Mouse (Mus musculus): ENCODE measurements around the gene Smg6.

The Smg6 gene

GRCm38 (mm10) chr11:75148332-75149035 is 222.9 kb downstream of the Smg6 start:
- no peak for DNase-seq (ENCODE audit: low spot score)

- DNase-seq (ENCODE audit: low spot score) = no peak
These were observed 224.7 kb downstream of the Smg6 start for GRCm38 (mm10) chr11:75150346-75150745.

GRCm38 (mm10) chr11:75152603-75153557 is 227.3 kb downstream of the Smg6 start:
- no peak for DNase-seq (ENCODE audit: low spot score)

GRCm38 (mm10) chr11:75154053-75154585 is 228.5 kb downstream of the Smg6 start:
- DNase-seq (ENCODE audit: low spot score) = peak; percentile 6

GRCm38 (mm10) chr11:75155985-75156384 is 230.4 kb downstream of the Smg6 start:
- DNase-seq (ENCODE audit: low spot score) = no peak

- DNase-seq (ENCODE audit: low spot score) = no peak
These were observed 230.8 kb downstream of the Smg6 start for GRCm38 (mm10) chr11:75156416-75156815.

GRCm38 (mm10) chr11:75157037-75157436 is 231.4 kb downstream of the Smg6 start:
- DNase-seq (ENCODE audit: low spot score) = no peak

- DNase-seq (ENCODE audit: low spot score) = no peak
These were observed 232.3 kb downstream of the Smg6 start for GRCm38 (mm10) chr11:75157901-75158300.

GRCm38 (mm10) chr11:75158432-75158831 is 232.8 kb downstream of the Smg6 start:
- DNase-seq (ENCODE audit: low spot score) = no peak

- no peak for DNase-seq (ENCODE audit: low spot score)
These were observed 233.9 kb downstream of the Smg6 start for GRCm38 (mm10) chr11:75159564-75159963.

GRCm38 (mm10) chr11:75160954-75161353 is 235.3 kb downstream of the Smg6 start:
- DNase-seq (ENCODE audit: low spot score) = no peak

GRCm38 (mm10) chr11:75161417-75162008 is 235.9 kb downstream of the Smg6 start:
- no peak for DNase-seq (ENCODE audit: low spot score)

- DNase-seq (ENCODE audit: low spot score) = no peak
These were observed 237.0 kb downstream of the Smg6 start for GRCm38 (mm10) chr11:75162591-75163080.

- no peak for DNase-seq (ENCODE audit: low spot score)
These were observed 237.8 kb downstream of the Smg6 start for GRCm38 (mm10) chr11:75163379-75163778.

- DNase-seq (ENCODE audit: low spot score) = no peak
These were observed 238.4 kb downstream of the Smg6 start for GRCm38 (mm10) chr11:75164051-75164450.

GRCm38 (mm10) chr11:75164750-75165149 is 239.1 kb downstream of the Smg6 start:
- DNase-seq (ENCODE audit: low spot score) = no peak

- DNase-seq (ENCODE audit: low spot score) = peak; percentile 81
These were observed 240.0 kb downstream of the Smg6 start for GRCm38 (mm10) chr11:75165441-75166192.

- DNase-seq (ENCODE audit: low spot score) = no peak
These were observed 240.7 kb downstream of the Smg6 start for GRCm38 (mm10) chr11:75166193-75166842.

GRCm38 (mm10) chr11:75166861-75167642 is 241.4 kb downstream of the Smg6 start:
- peak; percentile 49 for DNase-seq (ENCODE audit: low spot score)
